Mouse (Mus musculus): ENCODE data around the gene Mfsd6l. TPM values are rescaled to one million over a fixed set of nuclear protein-coding genes. Genes with fewer than 3 reads are reported as not detected.

Mfsd6l gene
- polyA plus RNA-seq, 1 experiment from 2014 or later = 0.11 TPM

GRCm38 (mm10) chr11:68561957-68562950 lies 6.3 kb downstream of the Mfsd6l start:
- WGBS = 77% methylated on average over 11 of the region's 11 CpGs
- H3K4me2 ChIP-seq (replicated peaks) = no peak overlapping the region
- no peak overlapping the region for H3K4me3 ChIP-seq
- H3K27me3 ChIP-seq = peaks cover 14% of the 10 kb centered on the region
- H3K36me3 ChIP-seq = no peaks in the 10 kb centered on the region
- no peak overlapping the region for H3K9ac ChIP-seq
- H3K4me1 ChIP-seq = peaks cover 6% of the 10 kb centered on the region
- no peaks in the 10 kb centered on the region for H3K9me3 ChIP-seq
- no peak overlapping the region for H3K27ac ChIP-seq
- ATAC-seq (ENCODE audit: low FRiP score, low read depth) = no peak

DNA sequence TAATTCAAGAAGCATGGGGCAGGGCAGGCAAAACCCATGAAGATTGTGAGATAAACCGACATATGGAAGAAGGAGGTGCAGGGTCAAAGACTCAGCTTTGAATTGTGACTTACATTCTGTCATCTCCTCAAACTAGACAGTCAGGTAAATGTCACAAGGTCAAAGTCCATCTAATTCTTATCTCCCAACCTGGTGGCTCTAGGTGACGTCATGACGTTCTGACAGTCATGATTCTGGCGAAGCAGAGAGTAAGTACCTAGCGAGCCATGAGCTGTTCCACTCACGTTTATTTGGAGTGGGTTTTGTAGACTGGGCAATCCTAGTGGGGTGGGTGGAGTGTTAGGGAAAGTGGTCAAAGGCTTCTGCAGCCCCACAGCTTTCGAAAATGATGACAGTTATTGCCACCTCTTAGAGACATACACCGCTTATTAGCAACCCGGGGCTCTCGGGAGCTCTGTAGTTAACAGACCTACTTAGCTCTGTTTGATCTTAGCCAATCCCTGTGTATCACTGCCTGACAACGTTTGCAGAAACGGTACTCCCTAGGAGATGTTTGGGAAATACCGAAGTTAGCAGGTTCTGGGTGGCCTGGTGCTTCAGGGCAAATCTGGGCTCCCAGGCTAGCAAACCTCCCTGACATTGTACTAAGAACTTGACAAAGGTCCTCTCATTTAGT lies 8.5 kb downstream of the Mfsd6l start:
- no peaks in the 10 kb centered on the region for H3K36me3 ChIP-seq
- 74% methylated on average over 13 of the region's 13 CpGs for WGBS
- H3K9me3 ChIP-seq = no peaks in the 10 kb centered on the region
- no peak overlapping the region for H3K27ac ChIP-seq
- no peak overlapping the region for H3K4me3 ChIP-seq
- peaks cover 6% of the 10 kb centered on the region for H3K4me1 ChIP-seq
- no peak overlapping the region for H3K9ac ChIP-seq
- no peak overlapping the region for H3K4me2 ChIP-seq (replicated peaks)
- peaks cover 13% of the 10 kb centered on the region; the same call in 1 of the 2 replicates for H3K27me3 ChIP-seq
- no peak for ATAC-seq (ENCODE audit: low FRiP score, low read depth)

DNA sequence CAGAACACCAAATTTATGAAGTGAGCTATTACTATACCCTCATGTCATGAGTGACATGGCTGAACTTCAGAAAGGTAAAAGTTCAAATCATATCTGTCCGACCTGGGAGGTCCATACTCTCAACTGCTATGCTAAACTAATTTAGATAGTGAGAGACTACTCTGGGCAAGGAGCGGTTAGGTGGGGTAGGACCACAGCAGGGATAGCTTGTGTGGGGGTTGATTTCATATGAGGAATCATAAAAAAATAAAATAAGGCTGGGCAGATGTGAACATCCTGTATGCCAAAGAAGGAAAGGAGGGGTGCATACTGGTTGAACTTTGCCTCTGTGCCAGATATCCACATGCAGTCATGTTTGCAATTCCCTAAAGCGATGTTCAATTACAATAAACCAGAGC lies 9.0 kb downstream of the Mfsd6l start:
- 79% methylated on average over 3 of the region's 3 CpGs for WGBS
- peaks cover 13% of the 10 kb centered on the region; the same call in 1 of the 2 replicates for H3K27me3 ChIP-seq
- H3K9me3 ChIP-seq = no peaks in the 10 kb centered on the region
- H3K4me3 ChIP-seq = no peak overlapping the region
- H3K4me1 ChIP-seq = peaks cover 6% of the 10 kb centered on the region
- no peak for ATAC-seq (ENCODE audit: low FRiP score, low read depth)
- no peak overlapping the region for H3K4me2 ChIP-seq (replicated peaks)
- no peaks in the 10 kb centered on the region for H3K36me3 ChIP-seq
- H3K27ac ChIP-seq = no peak overlapping the region
- H3K9ac ChIP-seq = no peak overlapping the region

DNA sequence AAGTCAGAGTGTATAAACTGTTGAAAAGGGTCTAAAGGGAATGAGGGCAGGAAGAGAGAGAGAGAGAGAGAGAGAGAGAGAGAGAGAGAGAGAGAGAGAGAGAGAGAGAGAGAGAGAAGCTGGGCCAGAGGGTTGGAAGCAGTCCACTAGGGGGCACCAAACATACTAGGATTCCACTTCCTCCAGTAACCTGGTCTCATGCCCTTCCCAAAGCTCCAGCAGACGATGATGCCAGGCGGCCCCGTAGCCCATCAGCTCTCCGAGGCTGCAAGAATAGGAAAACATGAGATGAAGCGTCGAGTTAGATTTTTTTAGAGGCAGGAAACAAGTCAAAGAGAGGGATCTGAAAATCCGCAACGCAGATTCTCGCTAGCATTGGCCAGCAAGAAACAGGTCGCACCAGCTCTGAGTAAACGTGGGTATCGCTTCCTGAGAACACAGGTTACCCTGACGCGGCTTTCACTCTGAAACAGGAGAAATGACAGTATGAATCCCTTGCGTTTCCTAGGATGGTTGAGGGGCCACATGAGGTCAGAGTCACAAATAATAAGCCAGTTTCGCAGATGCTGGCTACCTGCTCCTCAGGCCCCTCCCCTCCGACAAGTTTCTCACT lies 10.6 kb downstream of the Mfsd6l start:
- Histone ChIP-seq H3K9ac (peak overlapping the region; percentile 43), H3K27ac (no peak overlapping the region), H3K4me3 (peak overlapping the region; percentile 34), H3K4me1 (peaks cover 6% of the 10 kb centered on the region), H3K4me2 (replicated peaks) (peak overlapping the region; percentile 67), H3K27me3 (peaks cover 7% of the 10 kb centered on the region; the same call in 1 of the 2 replicates), H3K36me3 (no peaks in the 10 kb centered on the region), H3K9me3 (no peaks in the 10 kb centered on the region)
- ATAC-seq (ENCODE audit: low FRiP score, low read depth) = peak; percentile 51; the same call in 1 of the 2 replicates
- WGBS = 22% methylated on average over 17 of the region's 17 CpGs

GRCm38 (mm10) chr11:68570861-68571260 lies 14.9 kb downstream of the Mfsd6l start:
- Histone ChIP-seq H3K36me3 (no peaks in the 10 kb centered on the region), H3K27ac (no peak overlapping the region), H3K4me3 (no peak overlapping the region), H3K9me3 (no peaks in the 10 kb centered on the region), H3K4me2 (replicated peaks) (no peak overlapping the region), H3K4me1 (peaks cover 6% of the 10 kb centered on the region), H3K9ac (no peak overlapping the region), H3K27me3 (peaks cover 7% of the 10 kb centered on the region; the same call in 1 of the 2 replicates)
- 75% methylated on average over 5 of the region's 5 CpGs for WGBS
- ATAC-seq (ENCODE audit: low FRiP score, low read depth) = no peak

DNA sequence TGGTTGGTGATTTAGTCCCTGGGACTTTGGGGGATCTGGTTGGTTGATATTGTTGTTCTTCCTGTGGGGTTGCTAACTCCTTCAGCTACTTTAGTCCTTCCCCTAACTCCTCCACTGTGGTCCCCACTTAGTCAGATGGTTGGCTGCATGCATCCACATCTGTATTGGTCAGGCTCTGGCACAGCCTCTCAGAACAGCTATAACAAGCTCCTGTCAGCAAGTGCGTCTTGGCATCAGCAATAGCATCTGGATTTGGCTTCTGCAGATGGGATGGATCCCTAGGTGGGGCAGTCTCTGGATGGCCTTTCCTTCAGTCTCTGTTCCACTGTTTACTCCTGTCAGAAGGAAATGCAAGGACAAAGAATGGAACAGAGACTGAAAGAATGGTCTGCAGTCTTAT lies 21.1 kb downstream of the Mfsd6l start:
- Histone ChIP-seq H3K27me3 (no peaks in the 10 kb centered on the region), H3K9ac (no peak overlapping the region), H3K9me3 (no peaks in the 10 kb centered on the region), H3K4me3 (no peak overlapping the region), H3K4me2 (replicated peaks) (no peak overlapping the region), H3K4me1 (peaks cover 12% of the 10 kb centered on the region), H3K36me3 (no peaks in the 10 kb centered on the region), H3K27ac (no peak overlapping the region)
- WGBS = 75% methylated on average over 1 of the region's 1 CpGs
- ATAC-seq (ENCODE audit: low FRiP score, low read depth) = no peak

GRCm38 (mm10) chr11:68579462-68579881 lies 23.5 kb downstream of the Mfsd6l start:
- H3K36me3 ChIP-seq = no peaks in the 10 kb centered on the region
- H3K27me3 ChIP-seq = no peaks in the 10 kb centered on the region
- no peak for ATAC-seq (ENCODE audit: low FRiP score, low read depth)
- no peak overlapping the region for H3K27ac ChIP-seq
- H3K4me2 ChIP-seq (replicated peaks) = peak overlapping the region; percentile 32
- no peak overlapping the region for H3K4me3 ChIP-seq
- 0 out of 2 replicates have a peak overlapping the region, but pooled peaks have one; percentile 25 for H3K9ac ChIP-seq
- H3K4me1 ChIP-seq = peaks cover 12% of the 10 kb centered on the region
- H3K9me3 ChIP-seq = no peaks in the 10 kb centered on the region
- WGBS = 29% methylated on average over 9 of the region's 9 CpGs

- no peak overlapping the region for H3K4me2 ChIP-seq (replicated peaks)
- H3K4me3 ChIP-seq = no peak overlapping the region
- no peak overlapping the region for H3K9ac ChIP-seq
- H3K27me3 ChIP-seq = no peaks in the 10 kb centered on the region
- WGBS = 50% methylated on average over 6 of the region's 6 CpGs
- ATAC-seq (ENCODE audit: low FRiP score, low read depth) = no peak
- no peak overlapping the region for H3K27ac ChIP-seq
- no peaks in the 10 kb centered on the region for H3K9me3 ChIP-seq
- H3K4me1 ChIP-seq = peaks cover 12% of the 10 kb centered on the region
- H3K36me3 ChIP-seq = no peaks in the 10 kb centered on the region
Observed at GRCm38 (mm10) chr11:68580566-68580965, 24.6 kb downstream of the Mfsd6l start.

DNA sequence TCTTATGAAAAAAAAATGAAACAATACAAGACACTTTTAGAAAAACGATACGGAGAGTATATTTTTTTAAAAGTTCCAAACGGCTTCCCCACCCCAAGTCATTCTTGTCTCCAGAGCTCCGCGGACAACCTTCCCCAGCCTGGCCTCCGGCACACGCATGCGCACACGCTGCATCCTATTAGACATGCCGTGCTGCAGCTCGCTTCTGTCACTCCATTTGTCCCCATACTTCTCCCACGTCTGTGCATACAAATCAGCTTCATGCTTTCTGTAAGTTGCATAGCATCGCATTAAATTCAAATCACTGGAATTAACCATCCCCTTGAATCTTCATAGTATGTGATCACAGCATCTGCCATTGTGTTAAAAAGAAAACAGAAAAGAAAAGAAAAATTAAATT lies 27.2 kb downstream of the Mfsd6l start:
- Histone ChIP-seq H3K27me3 (no peaks in the 10 kb centered on the region; the same call in 1 of the 2 replicates), H3K4me3 (no peak overlapping the region), H3K36me3 (no peaks in the 10 kb centered on the region), H3K4me2 (replicated peaks) (no peak overlapping the region), H3K4me1 (peaks cover 17% of the 10 kb centered on the region), H3K9ac (no peak overlapping the region), H3K27ac (no peak overlapping the region), H3K9me3 (no peaks in the 10 kb centered on the region)
- no peak for ATAC-seq (ENCODE audit: low FRiP score, low read depth)
- WGBS = 91% methylated on average over 13 of the region's 13 CpGs

DNA sequence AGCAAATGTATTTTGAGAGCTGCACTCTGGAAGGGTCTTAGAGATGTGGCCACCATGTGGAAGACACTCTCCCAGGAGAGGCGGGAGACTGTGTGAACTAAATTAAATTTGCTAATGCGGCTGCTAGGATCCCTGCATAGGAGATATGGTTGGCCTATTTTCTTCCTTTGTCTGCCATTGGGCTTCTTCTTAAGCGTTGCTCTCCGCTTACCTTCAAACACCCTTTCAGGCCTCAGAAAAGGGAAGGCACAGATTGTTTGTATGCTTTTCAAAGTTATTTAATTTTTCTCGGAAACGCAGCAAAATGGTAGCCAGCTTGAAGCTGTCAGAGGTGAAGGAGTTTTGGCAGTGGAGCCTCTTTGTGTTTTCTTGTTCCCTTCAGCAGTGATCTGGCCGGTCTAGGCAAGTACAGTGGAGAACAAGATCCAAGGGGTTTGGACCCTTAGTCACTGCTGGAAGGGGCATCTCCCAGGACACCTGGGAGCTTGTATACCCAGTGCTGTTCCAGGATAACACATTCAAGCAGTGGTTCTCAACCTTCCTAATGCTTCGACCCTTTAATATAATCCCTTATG lies 28.0 kb downstream of the Mfsd6l start:
- ATAC-seq (ENCODE audit: low FRiP score, low read depth) = no peak
- Histone ChIP-seq H3K9ac (no peak overlapping the region), H3K4me1 (peaks cover 17% of the 10 kb centered on the region), H3K27ac (no peak overlapping the region), H3K36me3 (no peaks in the 10 kb centered on the region), H3K4me3 (no peak overlapping the region), H3K9me3 (no peaks in the 10 kb centered on the region), H3K27me3 (no peaks in the 10 kb centered on the region; the same call in 1 of the 2 replicates), H3K4me2 (replicated peaks) (no peak overlapping the region)
- 82% methylated on average over 8 of the region's 8 CpGs for WGBS

GRCm38 (mm10) chr11:68585890-68586289 lies 29.9 kb downstream of the Mfsd6l start:
- Histone ChIP-seq H3K36me3 (no peaks in the 10 kb centered on the region), H3K4me2 (replicated peaks) (no peak overlapping the region), H3K4me1 (0 out of 2 replicates have a peak, but pooled peaks cover 5% of the 10 kb centered on the region), H3K4me3 (no peak overlapping the region), H3K9me3 (no peaks in the 10 kb centered on the region), H3K27me3 (no peaks in the 10 kb centered on the region; the same call in 1 of the 2 replicates), H3K27ac (no peak overlapping the region), H3K9ac (no peak overlapping the region)
- ATAC-seq (ENCODE audit: low FRiP score, low read depth) = no peak
- WGBS = 19% methylated on average over 3 of the region's 3 CpGs

Data from limb, embryonic 13.5 days (tissue).